Mouse (Mus musculus) retina, adult 2 months (tissue): ENCODE measurements around the gene Cpb2.

Source experiments
- DNase-seq: peaks from one replicate; pipeline ENCODE4 v3.0.0-alpha.2; 2012; ENCODE audit warnings: low read depth, low spot score

Cpb2 gene

GRCm38 (mm10) chr14:75242087-75242486 is at the start of gene Cpb2:
Cpb2 (plus strand) TSS chr14:75242287.
- no peak for DNase-seq

- DNase-seq = no peak
Observed at GRCm38 (mm10) chr14:75192427-75192826, 49.7 kb upstream of the Cpb2 start.

GRCm38 (mm10) chr14:75192858-75193257 is 49.2 kb upstream of the Cpb2 start:
- no peak for DNase-seq

- no peak for DNase-seq
Observed at GRCm38 (mm10) chr14:75195530-75195929, 46.6 kb upstream of the Cpb2 start.

- peak; percentile 36 for DNase-seq
Observed at GRCm38 (mm10) chr14:75197027-75197426, 45.1 kb upstream of the Cpb2 start.

- no peak for DNase-seq
Observed at GRCm38 (mm10) chr14:75197660-75198059, 44.4 kb upstream of the Cpb2 start.

DNA sequence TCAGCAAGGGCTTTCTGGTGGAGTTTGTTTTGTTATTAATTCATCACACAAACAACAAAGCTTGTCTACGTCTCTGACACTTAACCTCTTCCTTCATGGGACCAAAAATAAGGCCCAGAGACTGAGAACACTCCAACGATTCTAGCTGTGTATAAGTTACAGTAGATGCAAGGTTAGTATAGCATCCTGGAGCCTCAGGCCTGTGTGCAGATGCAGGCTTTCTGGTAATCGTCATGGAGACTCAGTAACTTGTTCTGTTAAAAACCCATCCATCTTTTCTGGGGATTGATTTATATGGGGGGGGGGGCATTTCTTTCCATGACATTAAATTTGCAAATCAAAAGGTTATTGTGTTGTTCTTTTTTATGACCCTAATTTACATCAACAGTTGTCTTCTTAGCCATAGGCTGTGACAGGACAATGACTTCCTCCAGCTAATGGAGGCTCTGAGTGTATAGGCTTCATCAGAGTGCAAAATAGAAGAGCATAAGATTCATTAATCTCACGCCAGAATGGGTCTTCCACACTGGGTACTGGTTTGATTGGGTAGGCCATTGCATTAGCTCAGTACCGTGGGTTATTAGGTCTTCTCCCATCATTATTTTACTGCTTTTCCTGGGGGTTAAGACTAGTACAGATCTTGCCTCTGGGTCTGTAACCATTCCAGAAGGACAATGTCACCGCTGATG is 36.6 kb upstream of the Cpb2 start:
- DNase-seq = no peak

DNA sequence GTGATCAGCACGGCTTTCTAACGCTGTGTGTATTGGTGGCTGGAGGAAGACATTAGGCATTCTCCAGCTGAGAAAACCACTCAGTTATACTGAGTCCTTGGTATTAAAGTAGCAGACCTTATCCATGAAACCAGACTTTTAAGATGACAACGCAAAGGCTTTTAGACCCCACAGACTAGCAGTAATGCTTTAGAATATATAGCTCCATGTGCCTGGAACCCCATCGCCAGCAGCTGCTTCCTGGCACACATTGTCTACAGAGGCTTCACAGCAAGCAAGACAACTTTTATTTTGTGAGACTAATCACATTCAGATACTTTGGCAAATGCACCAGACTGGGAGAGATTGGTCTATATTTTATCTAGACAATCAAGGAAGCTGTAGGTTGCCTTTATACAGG is 35.8 kb upstream of the Cpb2 start:
- DNase-seq = no peak

DNA sequence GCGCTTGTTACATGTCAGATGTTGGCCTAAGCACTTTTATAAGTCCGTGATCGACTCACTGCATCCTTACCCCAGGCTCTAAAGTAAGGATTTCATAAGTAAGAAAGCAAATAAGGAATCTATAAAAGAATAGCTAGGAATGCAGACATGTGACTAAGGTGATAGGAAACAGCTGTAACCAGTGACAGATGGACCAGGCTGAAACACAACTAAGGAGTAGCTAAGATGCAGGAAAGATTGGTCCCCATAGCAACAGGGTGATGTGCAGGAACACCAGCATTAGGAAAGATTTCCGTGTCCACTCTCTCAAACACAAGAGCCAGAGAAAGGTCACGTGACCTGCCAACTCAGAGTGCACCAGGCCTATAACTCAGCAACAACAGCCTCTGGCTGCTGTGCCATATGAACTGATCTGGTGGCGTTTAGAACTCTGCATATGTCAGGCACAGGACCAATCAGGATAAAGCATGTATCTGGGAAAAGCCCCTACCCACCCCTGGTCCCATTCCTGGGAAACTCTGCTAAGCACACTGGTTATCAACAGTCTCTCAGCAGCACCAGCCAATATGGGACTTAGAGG is 33.4 kb upstream of the Cpb2 start:
- DNase-seq = no peak

GRCm38 (mm10) chr14:75213752-75214151 is 28.3 kb upstream of the Cpb2 start:
- DNase-seq = no peak

GRCm38 (mm10) chr14:75218843-75219242 is 23.2 kb upstream of the Cpb2 start:
- DNase-seq = no peak

GRCm38 (mm10) chr14:75219250-75219913 is 22.7 kb upstream of the Cpb2 start:
- no peak for DNase-seq

DNA sequence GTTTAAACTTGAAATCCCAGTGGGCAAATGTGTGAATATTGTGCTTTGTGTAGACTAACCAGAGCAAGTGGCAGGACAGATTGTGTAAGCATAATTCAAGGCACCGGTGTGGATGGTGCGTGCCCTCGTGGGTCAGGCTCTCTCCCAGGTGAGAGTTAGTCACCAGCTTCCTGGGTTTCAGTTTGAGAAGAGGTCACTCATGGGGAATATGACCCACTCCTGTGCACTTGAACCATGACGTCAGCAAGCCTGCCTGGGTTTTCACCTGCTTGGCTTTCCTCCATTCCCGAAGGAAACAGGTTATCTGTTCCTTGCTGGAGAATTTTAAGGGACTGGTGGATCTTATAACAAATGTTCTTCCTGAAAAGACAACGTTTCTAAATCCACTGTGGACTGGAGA is 19.7 kb upstream of the Cpb2 start:
- no peak for DNase-seq

GRCm38 (mm10) chr14:75227453-75228084 is 14.5 kb upstream of the Cpb2 start:
- DNase-seq = no peak

DNA sequence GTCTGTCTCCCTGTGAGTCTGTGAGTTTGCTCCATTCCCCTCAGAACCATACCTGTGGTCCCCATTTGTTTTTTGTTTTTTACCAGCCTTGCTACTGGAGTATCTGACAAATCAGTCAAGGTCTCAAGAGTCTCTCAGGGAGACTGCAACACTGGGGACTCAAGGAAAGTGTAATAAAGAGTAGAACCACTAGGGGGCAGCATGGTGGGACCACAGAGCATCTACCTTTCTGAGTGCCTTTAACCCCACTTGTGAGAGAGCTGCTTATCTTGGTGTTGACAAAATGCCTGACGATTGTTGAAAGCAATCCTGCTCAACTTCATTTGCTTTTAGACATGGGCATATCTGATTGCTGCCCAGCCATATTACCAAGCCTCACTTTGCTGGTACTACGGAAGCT is 12.3 kb upstream of the Cpb2 start:
- DNase-seq = peak; percentile 20

- DNase-seq = no peak
Observed at GRCm38 (mm10) chr14:75233070-75233469, 9.0 kb upstream of the Cpb2 start.

GRCm38 (mm10) chr14:75235552-75235951 is 6.5 kb upstream of the Cpb2 start:
- no peak for DNase-seq

DNA sequence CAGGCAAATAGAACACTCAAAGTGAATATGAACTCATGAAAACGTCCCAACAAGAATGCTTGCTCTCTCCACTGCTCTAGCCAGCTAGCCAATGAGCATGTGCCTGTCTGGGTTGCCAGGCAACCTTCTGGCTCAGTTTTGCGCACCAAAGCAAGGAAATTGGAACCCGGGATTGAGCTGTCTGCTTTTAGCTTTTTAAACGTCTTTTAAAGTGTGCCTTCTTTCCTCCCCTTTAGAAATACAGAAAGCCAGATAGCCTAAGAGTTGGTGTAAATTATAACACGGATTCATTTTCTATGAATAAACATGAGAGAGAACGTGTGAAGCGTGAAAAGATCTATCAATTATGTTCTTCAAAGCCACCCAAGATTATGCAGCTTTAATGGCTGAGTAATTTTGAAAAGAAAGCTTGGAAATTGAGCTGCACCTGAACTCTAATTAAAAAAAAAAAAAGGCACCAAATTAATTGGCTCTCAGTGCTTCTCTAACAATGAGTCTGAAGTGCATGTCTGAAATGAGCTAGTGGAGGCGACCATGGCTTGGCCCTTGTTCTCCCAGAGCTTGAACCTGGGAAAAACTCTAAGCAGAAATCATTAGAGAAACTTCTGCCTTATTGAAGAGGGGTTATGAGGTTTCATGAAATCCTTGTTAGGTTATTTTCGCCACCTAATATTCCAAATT is 6.0 kb upstream of the Cpb2 start:
- DNase-seq = no peak

GRCm38 (mm10) chr14:75236636-75237003 is 5.5 kb upstream of the Cpb2 start:
- no peak for DNase-seq

GRCm38 (mm10) chr14:75237096-75237495 is 5.0 kb upstream of the Cpb2 start:
- DNase-seq = no peak

DNA sequence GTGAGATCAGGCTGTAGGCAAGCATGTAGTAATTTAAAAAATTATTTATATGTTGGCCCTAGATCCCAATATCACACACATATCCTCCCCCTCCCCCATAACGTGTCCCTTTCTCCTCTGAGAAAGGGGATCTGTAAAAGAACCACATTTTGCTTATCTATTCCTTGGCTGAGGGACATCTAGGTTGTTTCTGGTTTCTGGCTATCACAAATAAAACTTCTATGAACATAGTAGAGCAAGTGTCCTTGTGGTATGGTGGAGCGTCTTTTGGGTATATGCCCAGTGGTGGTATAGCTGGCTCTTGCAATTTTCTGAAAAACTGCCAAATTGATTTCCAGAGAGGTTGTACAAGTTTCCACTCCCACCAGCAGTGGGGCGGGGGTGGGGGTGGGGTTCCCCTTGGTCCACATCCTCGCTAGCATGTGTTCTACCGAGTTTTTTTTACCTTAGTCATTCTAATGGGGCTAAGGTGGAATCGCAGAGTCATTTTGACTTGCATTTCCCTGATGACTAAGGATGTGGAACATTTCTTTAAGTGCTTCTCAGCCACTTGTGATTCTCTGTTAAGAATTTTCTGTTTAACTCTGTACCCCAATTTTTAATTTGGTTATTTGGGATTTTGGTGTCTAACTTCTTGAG is 3.9 kb upstream of the Cpb2 start:
- no peak for DNase-seq
